Mouse (Mus musculus): ENCODE results near the gene Sh3gl3. TPM values are rescaled to one million over a fixed set of nuclear protein-coding genes. Genes with fewer than 3 reads are reported as not detected.

Sh3gl3 gene
- 79.8 and 93.8 TPM in 2 replicates for polyA plus RNA-seq (2014; fragmentation: Nextera tagmentation; extraction: Ambion mirVana)

DNA sequence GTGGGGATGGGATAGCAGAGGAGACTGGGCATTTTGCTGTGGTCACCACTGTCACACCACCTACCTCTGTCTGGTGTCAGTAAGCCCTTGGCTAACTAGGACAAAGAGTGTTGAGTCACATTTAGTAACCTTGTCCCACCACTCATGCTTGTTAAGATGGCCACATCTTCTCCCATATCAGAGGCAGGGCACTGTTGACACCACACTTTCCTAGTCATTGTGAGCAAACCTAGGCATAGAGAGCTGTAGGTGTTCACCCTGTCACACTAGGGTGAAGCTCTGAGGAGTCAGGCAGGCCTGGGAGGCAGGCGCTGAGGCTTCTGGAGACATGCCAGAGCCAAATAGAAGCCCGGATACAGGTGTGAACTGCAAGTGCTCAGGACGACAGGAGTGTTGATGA, at the start of gene Sh3gl3:
TSS of gene Sh3gl3 (plus strand) at position 301 of the 400 bp plus-strand sequence.
- peak within 1 kb of the TSS; percentile 70; the same call in 1 of the 2 replicates for H3K27ac ChIP-seq (ENCODE audit: low read depth, low read length)
- peak within 1 kb of the TSS; percentile 86 for H3K4me3 ChIP-seq (ENCODE audit: low read depth, low read length)
- H3K9ac ChIP-seq (replicated peaks; ENCODE audit: low read depth, low read length), result peak within 1 kb of the TSS; percentile 86
- peak within 1 kb of the TSS; percentile 72 for H3K4me2 ChIP-seq (ENCODE audit: low read depth, low read length)
- H3K9me3 ChIP-seq (ENCODE audit: control insufficient read depth, low read length), result no peaks in the 10 kb centered on the region
- 87% methylated on average over 3 of the region's 3 CpGs for WGBS
- no peak for ATAC-seq (ENCODE audit: low read depth)
- no peaks in the 10 kb centered on the region; the same call in none of the 2 replicates for H3K27me3 ChIP-seq (ENCODE audit: control insufficient read depth, insufficient read depth, low read length)
- no peaks in the 10 kb centered on the region for H3K36me3 ChIP-seq (ENCODE audit: control insufficient read depth, insufficient read depth, low read length)
- H3K4me1 ChIP-seq (ENCODE audit: control insufficient read depth, insufficient read depth, low read length), result no peaks in the 10 kb centered on the region

- H3K36me3 ChIP-seq (ENCODE audit: control insufficient read depth, insufficient read depth, low read length), result no peaks in the 10 kb centered on the region
- H3K9me3 ChIP-seq (ENCODE audit: control insufficient read depth, low read length), result no peaks in the 10 kb centered on the region
- ATAC-seq (ENCODE audit: low read depth), result no peak
- H3K9ac ChIP-seq (replicated peaks; ENCODE audit: low read depth, low read length), result no peak overlapping the region
- no peak overlapping the region for H3K4me2 ChIP-seq (ENCODE audit: low read depth, low read length)
- WGBS, result 71% methylated on average over 1 of the region's 1 CpGs
- no peak overlapping the region for H3K27ac ChIP-seq (ENCODE audit: low read depth, low read length)
- H3K27me3 ChIP-seq (ENCODE audit: control insufficient read depth, insufficient read depth, low read length), result no peaks in the 10 kb centered on the region
- no peak overlapping the region for H3K4me3 ChIP-seq (ENCODE audit: low read depth, low read length)
- H3K4me1 ChIP-seq (ENCODE audit: control insufficient read depth, insufficient read depth, low read length), result no peaks in the 10 kb centered on the region
Observed at GRCm38 (mm10) chr7:82138196-82138595, 35.4 kb upstream of the Sh3gl3 start.

GRCm38 (mm10) chr7:82147151-82147550, 26.5 kb upstream of the Sh3gl3 start:
- H3K36me3 ChIP-seq (ENCODE audit: control insufficient read depth, insufficient read depth, low read length), result no peaks in the 10 kb centered on the region
- no peak overlapping the region for H3K4me3 ChIP-seq (ENCODE audit: low read depth, low read length)
- no peak overlapping the region for H3K27ac ChIP-seq (ENCODE audit: low read depth, low read length)
- no peak for ATAC-seq (ENCODE audit: low read depth)
- H3K4me1 ChIP-seq (ENCODE audit: control insufficient read depth, insufficient read depth, low read length), result no peaks in the 10 kb centered on the region
- H3K9me3 ChIP-seq (ENCODE audit: control insufficient read depth, low read length), result no peaks in the 10 kb centered on the region
- 97% methylated on average over 5 of the region's 5 CpGs for WGBS
- no peak overlapping the region for H3K9ac ChIP-seq (replicated peaks; ENCODE audit: low read depth, low read length)
- no peaks in the 10 kb centered on the region for H3K27me3 ChIP-seq (ENCODE audit: control insufficient read depth, insufficient read depth, low read length)
- no peak overlapping the region for H3K4me2 ChIP-seq (ENCODE audit: low read depth, low read length)

GRCm38 (mm10) chr7:82164681-82165080, 9.0 kb upstream of the Sh3gl3 start:
- Histone ChIP-seq H3K4me2 (ENCODE audit: low read depth, low read length) (no peak overlapping the region), H3K27ac (ENCODE audit: low read depth, low read length) (no peak overlapping the region), H3K27me3 (ENCODE audit: control insufficient read depth, insufficient read depth, low read length) (no peaks in the 10 kb centered on the region), H3K36me3 (ENCODE audit: control insufficient read depth, insufficient read depth, low read length) (no peaks in the 10 kb centered on the region), H3K4me3 (ENCODE audit: low read depth, low read length) (no peak overlapping the region), H3K4me1 (ENCODE audit: control insufficient read depth, insufficient read depth, low read length) (no peaks in the 10 kb centered on the region), H3K9me3 (ENCODE audit: control insufficient read depth, low read length) (no peaks in the 10 kb centered on the region), H3K9ac (replicated peaks; ENCODE audit: low read depth, low read length) (no peak overlapping the region)
- ATAC-seq (ENCODE audit: low read depth), result no peak
- 94% methylated on average over 14 of the region's 14 CpGs for WGBS

DNA sequence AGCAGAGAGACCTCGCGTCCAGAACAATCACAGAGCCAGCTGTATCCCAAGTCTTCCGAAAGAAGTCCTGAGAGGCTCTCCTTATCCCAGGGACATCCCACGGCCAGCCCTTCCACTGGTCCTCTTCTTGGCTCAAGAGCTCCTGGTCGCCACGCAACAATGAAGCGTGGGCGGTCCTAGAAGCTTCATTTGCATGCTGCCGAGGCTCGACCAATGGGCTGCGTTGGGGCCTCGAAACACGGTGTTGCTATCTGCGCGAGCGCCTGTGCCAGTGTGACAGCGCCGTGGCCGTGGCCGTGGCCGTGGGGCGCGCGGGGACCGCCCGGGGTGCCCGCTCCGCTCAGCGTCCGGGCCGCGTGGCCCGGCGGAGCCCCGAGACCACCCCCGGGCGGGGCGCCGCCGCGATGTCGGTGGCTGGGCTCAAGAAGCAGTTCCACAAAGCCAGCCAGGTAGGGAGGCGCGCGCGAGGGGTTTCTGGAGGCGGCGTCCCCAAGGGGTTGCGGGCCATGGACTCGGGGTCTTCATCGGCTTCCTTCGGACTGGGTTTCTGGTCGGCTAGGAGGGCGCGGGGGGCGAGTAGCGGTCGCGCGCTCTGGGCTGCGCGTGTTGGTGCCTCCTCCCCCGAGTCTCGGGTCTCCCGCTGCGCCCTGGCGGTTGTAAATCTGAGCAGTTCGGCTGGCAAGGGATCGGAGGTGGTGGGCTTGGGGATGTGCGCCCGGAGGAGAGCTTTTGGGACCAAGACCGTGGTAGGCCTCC, 1.1 kb downstream of the Sh3gl3 start:
- H3K9me3 ChIP-seq (ENCODE audit: control insufficient read depth, low read length), result no peaks in the 10 kb centered on the region
- H3K9ac ChIP-seq (replicated peaks; ENCODE audit: low read depth, low read length), result peak overlapping the region; percentile 86
- peak overlapping the region; percentile 70; the same call in 1 of the 2 replicates for H3K27ac ChIP-seq (ENCODE audit: low read depth, low read length)
- under 1% methylated on average over 72 of the region's 72 CpGs for WGBS
- H3K4me3 ChIP-seq (ENCODE audit: low read depth, low read length), result peak overlapping the region; percentile 86
- ATAC-seq (ENCODE audit: low read depth), result peak; percentile 99
- peak overlapping the region; percentile 72 for H3K4me2 ChIP-seq (ENCODE audit: low read depth, low read length)
- H3K27me3 ChIP-seq (ENCODE audit: control insufficient read depth, insufficient read depth, low read length), result no peaks in the 10 kb centered on the region; the same call in none of the 2 replicates
- no peaks in the 10 kb centered on the region for H3K4me1 ChIP-seq (ENCODE audit: control insufficient read depth, insufficient read depth, low read length)
- no peaks in the 10 kb centered on the region for H3K36me3 ChIP-seq (ENCODE audit: control insufficient read depth, insufficient read depth, low read length)

DNA sequence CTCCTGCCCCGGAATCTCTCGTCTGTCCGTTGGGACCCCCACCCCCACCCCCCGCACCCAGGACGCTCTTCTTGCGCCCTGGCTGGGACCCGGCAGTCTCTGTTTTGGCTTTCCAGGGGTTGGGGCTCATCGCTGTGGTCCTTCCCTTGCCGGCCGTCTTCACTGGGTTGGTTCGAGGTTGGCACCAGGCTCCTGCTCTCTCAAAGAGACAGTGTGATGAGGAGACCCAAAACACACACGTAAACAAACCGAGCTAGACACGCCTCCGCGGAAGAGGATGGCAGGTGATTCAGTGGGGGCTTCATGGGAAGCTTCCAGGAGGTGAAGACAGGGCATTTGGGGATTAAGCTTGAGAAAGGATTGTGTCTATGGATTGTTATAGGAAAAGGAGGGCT, 1.7 kb downstream of the Sh3gl3 start:
- H3K4me3 ChIP-seq (ENCODE audit: low read depth, low read length), result peak overlapping the region; percentile 86
- WGBS, result 2% methylated on average over 16 of the region's 16 CpGs
- no peaks in the 10 kb centered on the region for H3K9me3 ChIP-seq (ENCODE audit: control insufficient read depth, low read length)
- peak overlapping the region; percentile 72 for H3K4me2 ChIP-seq (ENCODE audit: low read depth, low read length)
- H3K4me1 ChIP-seq (ENCODE audit: control insufficient read depth, insufficient read depth, low read length), result no peaks in the 10 kb centered on the region
- no peaks in the 10 kb centered on the region; the same call in none of the 2 replicates for H3K27me3 ChIP-seq (ENCODE audit: control insufficient read depth, insufficient read depth, low read length)
- no peaks in the 10 kb centered on the region for H3K36me3 ChIP-seq (ENCODE audit: control insufficient read depth, insufficient read depth, low read length)
- peak overlapping the region; percentile 86 for H3K9ac ChIP-seq (replicated peaks; ENCODE audit: low read depth, low read length)
- H3K27ac ChIP-seq (ENCODE audit: low read depth, low read length), result peak overlapping the region; percentile 70; the same call in 1 of the 2 replicates
- peak; percentile 22 for ATAC-seq (ENCODE audit: low read depth)

- WGBS, result 49% methylated on average over 3 of the region's 3 CpGs
- peak overlapping the region; percentile 72; the same call in 1 of the 2 replicates for H3K4me2 ChIP-seq (ENCODE audit: low read depth, low read length)
- no peaks in the 10 kb centered on the region for H3K4me1 ChIP-seq (ENCODE audit: control insufficient read depth, insufficient read depth, low read length)
- no peaks in the 10 kb centered on the region for H3K36me3 ChIP-seq (ENCODE audit: control insufficient read depth, insufficient read depth, low read length)
- ATAC-seq (ENCODE audit: low read depth), result no peak
- H3K27ac ChIP-seq (ENCODE audit: low read depth, low read length), result no peak overlapping the region
- H3K27me3 ChIP-seq (ENCODE audit: control insufficient read depth, insufficient read depth, low read length), result no peaks in the 10 kb centered on the region; the same call in none of the 2 replicates
- no peaks in the 10 kb centered on the region for H3K9me3 ChIP-seq (ENCODE audit: control insufficient read depth, low read length)
- H3K4me3 ChIP-seq (ENCODE audit: low read depth, low read length), result peak overlapping the region; percentile 86; the same call in 1 of the 2 replicates
- no peak overlapping the region for H3K9ac ChIP-seq (replicated peaks; ENCODE audit: low read depth, low read length)
Observed at GRCm38 (mm10) chr7:82176192-82176591, 2.6 kb downstream of the Sh3gl3 start.

DNA sequence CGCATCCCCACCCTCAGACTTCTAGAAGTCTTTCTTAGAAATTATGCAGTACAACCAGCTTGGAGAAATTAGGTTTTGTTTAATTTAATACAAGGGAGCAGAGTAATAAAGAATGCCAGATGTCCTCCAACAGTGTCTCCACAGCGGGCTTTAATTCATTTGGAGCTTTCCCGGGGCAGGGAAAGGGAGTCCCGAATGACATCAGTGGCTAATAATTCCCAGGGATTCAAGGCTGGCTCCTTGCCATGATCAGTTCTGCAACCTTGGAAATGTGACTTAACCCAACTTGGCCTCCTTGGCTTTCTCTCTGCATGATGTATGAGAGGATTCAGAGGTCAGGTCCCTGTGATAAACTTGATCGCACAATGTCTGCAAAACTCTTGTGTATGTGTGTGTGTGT, 3.7 kb downstream of the Sh3gl3 start:
- ATAC-seq (ENCODE audit: low read depth), result no peak
- H3K27ac ChIP-seq (ENCODE audit: low read depth, low read length), result no peak overlapping the region
- no peak overlapping the region for H3K4me2 ChIP-seq (ENCODE audit: low read depth, low read length)
- H3K4me1 ChIP-seq (ENCODE audit: control insufficient read depth, insufficient read depth, low read length), result no peaks in the 10 kb centered on the region
- no peaks in the 10 kb centered on the region; the same call in 1 of the 2 replicates for H3K9me3 ChIP-seq (ENCODE audit: control insufficient read depth, low read length)
- no peak overlapping the region for H3K4me3 ChIP-seq (ENCODE audit: low read depth, low read length)
- no peaks in the 10 kb centered on the region for H3K36me3 ChIP-seq (ENCODE audit: control insufficient read depth, insufficient read depth, low read length)
- H3K27me3 ChIP-seq (ENCODE audit: control insufficient read depth, insufficient read depth, low read length), result no peaks in the 10 kb centered on the region; the same call in none of the 2 replicates
- no peak overlapping the region for H3K9ac ChIP-seq (replicated peaks; ENCODE audit: low read depth, low read length)
- 62% methylated on average over 5 of the region's 5 CpGs for WGBS

GRCm38 (mm10) chr7:82180919-82181318, 7.3 kb downstream of the Sh3gl3 start:
- Histone ChIP-seq H3K9ac (replicated peaks; ENCODE audit: low read depth, low read length) (no peak overlapping the region), H3K4me1 (ENCODE audit: control insufficient read depth, insufficient read depth, low read length) (no peaks in the 10 kb centered on the region), H3K9me3 (ENCODE audit: control insufficient read depth, low read length) (no peaks in the 10 kb centered on the region; the same call in 1 of the 2 replicates), H3K36me3 (ENCODE audit: control insufficient read depth, insufficient read depth, low read length) (no peaks in the 10 kb centered on the region), H3K27ac (ENCODE audit: low read depth, low read length) (no peak overlapping the region), H3K27me3 (ENCODE audit: control insufficient read depth, insufficient read depth, low read length) (no peaks in the 10 kb centered on the region; the same call in 1 of the 2 replicates), H3K4me2 (ENCODE audit: low read depth, low read length) (no peak overlapping the region), H3K4me3 (ENCODE audit: low read depth, low read length) (no peak overlapping the region)
- WGBS, result 84% methylated on average over 5 of the region's 5 CpGs
- ATAC-seq (ENCODE audit: low read depth), result no peak
